Mouse (Mus musculus): ENCODE measurements around the gene Lman2. TPM values are rescaled to one million over a fixed set of nuclear protein-coding genes. Genes with fewer than 3 reads are reported as not detected.

Gene Lman2
- 58.9 and 82.5 TPM in 2 replicates for polyA plus RNA-seq (2015; fragmentation: Nextera tagmentation; extraction: Ambion mirVana)

GRCm38 (mm10) chr13:55362453-55363060 lies at the start of gene Lman2:
TSS of gene Lman2 (minus strand) at chr13:55362783.

DNA sequence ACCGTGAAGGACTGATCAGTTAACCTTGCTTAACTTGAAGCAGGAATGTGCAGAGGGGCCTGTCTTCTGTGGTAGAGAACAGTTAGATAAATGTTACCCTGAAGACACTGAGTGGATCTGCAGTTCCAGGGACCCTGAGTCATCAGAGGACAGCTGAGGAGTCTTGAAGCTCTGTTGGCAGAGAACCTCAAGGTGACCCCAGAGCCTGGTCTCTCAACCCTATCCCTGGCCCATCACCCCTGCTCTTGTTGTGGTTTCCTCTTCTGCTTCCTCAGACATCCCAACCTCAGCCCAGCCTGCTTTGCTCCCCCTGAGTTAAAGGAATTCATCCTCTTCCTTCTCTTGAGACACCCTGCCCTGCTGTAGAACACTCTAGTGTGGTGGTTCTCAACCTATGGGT lies 35.5 kb upstream of the Lman2 start, which contains the start of gene Slc34a1:
Slc34a1 (plus strand) TSS at position 100 of the 400 bp plus-strand sequence.

DNA sequence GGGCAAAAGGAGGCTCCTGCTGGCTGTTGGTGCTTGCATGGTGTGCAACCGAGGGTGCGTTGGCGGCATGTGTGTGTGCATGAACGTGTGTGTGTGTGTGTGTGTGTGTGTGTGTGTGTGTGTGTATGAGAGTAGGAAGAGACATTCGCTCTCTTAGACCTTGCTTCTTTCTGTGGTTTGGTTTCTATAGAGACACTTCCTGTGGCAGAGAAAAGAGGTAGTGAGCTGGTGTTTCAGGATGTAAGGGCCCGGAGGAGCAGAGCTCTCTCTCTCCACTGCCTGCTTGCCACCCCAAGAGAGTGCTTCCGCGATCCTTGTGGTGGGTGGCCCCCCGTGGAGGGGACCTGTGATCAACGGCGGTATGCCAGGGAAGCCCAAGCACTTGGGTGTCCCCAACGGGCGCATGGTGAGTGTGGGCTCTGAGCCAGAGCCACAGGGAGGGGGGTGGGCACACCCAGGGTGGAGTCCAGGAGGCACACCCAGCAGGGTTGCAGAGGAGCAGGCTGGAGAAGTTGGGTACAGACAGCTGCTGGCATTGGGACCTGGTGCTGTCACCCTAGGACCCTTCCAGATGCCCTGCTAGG lies 7.0 kb upstream of the Lman2 start, which contains the start of gene Rgs14:
Rgs14 (plus strand) TSS at position 202 of the 584 bp plus-strand sequence.

GRCm38 (mm10) chr13:55329683-55330566 lies 32.7 kb downstream of the Lman2 start, which contains the start of gene Mxd3:
TSS of gene Mxd3 (minus strand) at chr13:55329823.

DNA sequence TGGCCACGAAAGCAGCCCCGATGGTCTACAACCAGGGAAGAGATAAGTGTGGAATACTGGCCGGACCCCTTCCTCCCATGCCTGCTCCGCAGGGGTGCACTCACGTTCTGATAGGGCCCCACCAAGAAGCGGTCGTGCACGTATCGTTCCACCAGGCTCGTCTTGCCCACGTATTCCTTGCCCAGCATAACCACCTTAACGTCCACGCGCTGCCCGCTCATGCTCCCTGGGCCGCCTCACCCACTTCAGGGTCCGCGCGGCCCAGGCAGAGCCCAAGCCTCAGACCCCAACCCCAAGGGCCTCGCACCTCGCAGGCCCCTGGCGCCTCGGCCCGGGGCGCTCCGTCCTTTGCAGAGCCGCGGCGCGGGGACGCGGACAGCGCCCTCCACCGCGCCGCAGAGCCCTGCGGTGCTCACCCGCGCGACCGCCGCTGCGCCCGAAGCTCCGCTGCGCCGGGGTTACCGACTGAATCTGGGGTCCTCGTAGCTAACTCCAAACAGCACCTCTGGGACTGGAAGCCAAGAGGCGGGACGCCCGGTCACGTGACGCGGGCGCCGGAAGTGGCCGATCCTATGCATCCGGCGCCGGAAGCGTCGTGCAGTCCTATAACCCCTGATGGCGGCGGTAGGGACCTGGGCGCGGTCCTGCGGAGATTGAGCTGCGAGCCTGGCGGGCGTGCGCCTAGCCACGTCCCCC lies 41.0 kb downstream of the Lman2 start, which contains the start of gene Rab24:
Rab24 (minus strand) TSS at position 513 of the 696 bp plus-strand sequence.

DNA sequence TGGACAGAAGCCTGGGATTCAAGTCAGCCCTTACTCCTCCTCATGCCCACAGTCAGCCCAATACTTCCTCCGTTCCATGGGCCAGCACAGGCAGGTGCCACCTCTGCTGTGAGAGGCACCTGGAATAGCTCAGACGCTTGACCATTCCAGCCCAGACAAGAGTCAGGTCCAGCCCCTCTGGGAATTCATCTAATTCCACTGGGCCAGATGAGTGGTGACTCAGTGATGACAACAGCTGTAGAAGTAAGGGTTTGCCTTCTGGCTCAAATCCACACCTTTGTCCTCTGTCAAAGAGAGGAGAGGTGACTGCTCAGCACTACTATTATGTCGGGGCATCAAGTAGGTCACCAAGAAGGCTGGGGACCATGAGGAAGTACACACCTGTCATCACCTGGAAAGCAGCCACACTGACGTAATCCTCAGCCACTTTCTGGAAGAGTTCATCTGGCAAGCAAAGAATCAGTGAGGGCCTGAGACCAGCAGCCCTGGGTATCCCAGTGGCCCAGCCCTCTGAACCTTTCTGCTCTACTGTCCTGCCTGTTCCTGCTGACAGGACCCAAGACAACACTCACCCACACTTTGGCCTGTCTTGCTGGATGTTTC lies 42.6 kb downstream of the Lman2 start, which contains the start of gene Prelid1:
Prelid1 (plus strand) TSS at position 570 of the 603 bp plus-strand sequence.

Other genes starting within 250 kb of the Lman2 start
- gene Gm17617, start 229.2 kb downstream of the Lman2 start, polyA plus RNA-seq (2015; fragmentation: Nextera tagmentation; extraction: Ambion mirVana): not detected in 2 replicates
- 2.4 and 10.5 TPM in 2 replicates for gene Fgfr4, start 210.1 kb downstream of the Lman2 start, polyA plus RNA-seq (2015; fragmentation: Nextera tagmentation; extraction: Ambion mirVana)
- 42.4 and 67.5 TPM in 2 replicates for gene Nsd1, start 153.0 kb downstream of the Lman2 start, polyA plus RNA-seq (2015; fragmentation: Nextera tagmentation; extraction: Ambion mirVana)
- 230 and 264 TPM in 2 replicates for gene Prelid1, start 42.3 kb downstream of the Lman2 start, polyA plus RNA-seq (2015; fragmentation: Nextera tagmentation; extraction: Ambion mirVana)
- gene Rab24, start 40.8 kb downstream of the Lman2 start, polyA plus RNA-seq (2015; fragmentation: Nextera tagmentation; extraction: Ambion mirVana): 89.1 and 126 TPM in 2 replicates
- gene Mxd3, start 33.0 kb downstream of the Lman2 start, polyA plus RNA-seq (2015; fragmentation: Nextera tagmentation; extraction: Ambion mirVana): 10.8 and 18.6 TPM in 2 replicates
- gene Rgs14, start 6.9 kb upstream of the Lman2 start, polyA plus RNA-seq (2015; fragmentation: Nextera tagmentation; extraction: Ambion mirVana): 1.2 and 1.3 TPM in 2 replicates
- gene Slc34a1, start 35.4 kb upstream of the Lman2 start, polyA plus RNA-seq (2015; fragmentation: Nextera tagmentation; extraction: Ambion mirVana): 1.5 and 1.8 TPM in 2 replicates
- not detected in 2 replicates for gene Pfn3, start 52.4 kb upstream of the Lman2 start, polyA plus RNA-seq (2015; fragmentation: Nextera tagmentation; extraction: Ambion mirVana)
- gene F12, start 64.0 kb upstream of the Lman2 start, polyA plus RNA-seq (2015; fragmentation: Nextera tagmentation; extraction: Ambion mirVana): 8.7 and 12.2 TPM in 2 replicates
- 20.3 and 24.0 TPM in 2 replicates for gene Grk6, start 82.3 kb upstream of the Lman2 start, polyA plus RNA-seq (2015; fragmentation: Nextera tagmentation; extraction: Ambion mirVana)
- 1.0 and 1.1 TPM in 2 replicates for gene Prr7, start 101.5 kb upstream of the Lman2 start, polyA plus RNA-seq (2015; fragmentation: Nextera tagmentation; extraction: Ambion mirVana)
- gene Dbn1, start 125.3 kb upstream of the Lman2 start, polyA plus RNA-seq (2015; fragmentation: Nextera tagmentation; extraction: Ambion mirVana): 66.4 and 97.2 TPM in 2 replicates
- gene Pdlim7, start 150.9 kb upstream of the Lman2 start, polyA plus RNA-seq (2015; fragmentation: Nextera tagmentation; extraction: Ambion mirVana): 72.4 and 78.9 TPM in 2 replicates
- 2.8 and 2.9 TPM in 2 replicates for gene Dok3, start 166.5 kb upstream of the Lman2 start, polyA plus RNA-seq (2015; fragmentation: Nextera tagmentation; extraction: Ambion mirVana)
- gene Ddx41, start 173.9 kb upstream of the Lman2 start, polyA plus RNA-seq (2015; fragmentation: Nextera tagmentation; extraction: Ambion mirVana): 39.5 and 45.1 TPM in 2 replicates
- 17.9 and 21.7 TPM in 2 replicates for gene Fam193b, start 208.3 kb upstream of the Lman2 start, polyA plus RNA-seq (2015; fragmentation: Nextera tagmentation; extraction: Ambion mirVana)
- 89.2 and 133 TPM in 2 replicates for gene Tmed9, start 210.9 kb upstream of the Lman2 start, polyA plus RNA-seq (2015; fragmentation: Nextera tagmentation; extraction: Ambion mirVana)
- 20.5 and 21.5 TPM in 2 replicates for gene B4galt7, start 237.1 kb upstream of the Lman2 start, polyA plus RNA-seq (2015; fragmentation: Nextera tagmentation; extraction: Ambion mirVana)